Mouse (Mus musculus) spleen, adult 2 months (tissue): ENCODE measurements around the gene Eif3c.

Source experiments
- CTCF ChIP-seq: fragments of 200-500 bp; IDR thresholded peaks from 2 replicates; pipeline ENCODE4 v1.5.1; 2011; ENCODE audit warnings: mild to moderate bottlenecking, inconsistent platforms; ENCODE audit not compliant: insufficient read depth, insufficient read length, insufficient replicate concordance; ENCODE audit errors: extremely low read depth
- POLR2A ChIP-seq: fragments of 200-500 bp; IDR thresholded peaks from 2 replicates; pipeline ENCODE4 v1.6.1; 2011; ENCODE audit warnings: low read depth, low read length, inconsistent platforms

DNA sequence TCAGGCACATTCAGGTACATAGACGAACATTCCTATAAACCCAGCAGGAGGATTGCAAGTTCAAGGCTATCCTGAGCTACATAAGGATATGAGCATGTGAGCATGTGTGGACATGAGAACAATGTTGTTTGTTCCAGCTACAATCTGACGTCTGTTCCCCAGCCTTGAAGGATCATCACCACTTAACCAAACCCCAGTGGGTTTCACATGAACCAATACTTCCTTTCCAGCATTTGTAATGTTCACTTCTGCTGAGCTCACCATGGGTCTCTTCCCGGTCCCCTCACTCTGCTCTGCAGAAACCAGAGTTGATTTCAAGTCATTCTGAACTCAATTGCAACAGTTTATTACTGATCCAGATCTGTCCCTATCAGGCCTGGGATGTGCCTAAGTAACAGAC, 36.4 kb upstream of the Eif3c start:
- TF ChIP-seq CTCF = no peak
- TF ChIP-seq POLR2A = no peak
